Mouse (Mus musculus) heart, postnatal 4 days (tissue): ENCODE results near the gene Zbtb21. TPM values are rescaled to one million over a fixed set of nuclear protein-coding genes. Genes with fewer than 3 reads are reported as not detected.

Experiments used
- total RNA-seq, 2 experiments: library from RNA; stranded (reverse); gene quantifications; 2 replicates each; pipeline ENCODE4 v1.2.3; 2021

Zbtb21 gene
- total RNA-seq, 2 experiments from 2014 or later, result 17.1 to 18.2 TPM

Other genes with a start within 250 kb of the Zbtb21 start
- under 1 TPM; 0.29 to 0.50 TPM for gene Ripk4, start 198.8 kb downstream of the Zbtb21 start, total RNA-seq
- 1 to 10 TPM; 5.1 to 7.1 TPM for gene Prdm15, start 110.8 kb downstream of the Zbtb21 start, total RNA-seq
- 10 to 100 TPM; 20.6 to 21.4 TPM for gene C2cd2, start within 50 bp of the Zbtb21 start, total RNA-seq
- gene B230307C23Rik, start 34.7 kb upstream of the Zbtb21 start, total RNA-seq, result 10 to 100 TPM in 1 of 2 experiments, 1 to 10 TPM in 1; 8.1 to 13.2 TPM
- 1 to 10 TPM; 4.4 to 5.0 TPM for gene A630089N07Rik, start 119.8 kb upstream of the Zbtb21 start, total RNA-seq